Mouse (Mus musculus) CH12.LX (cell line): ENCODE measurements around the gene 4930505A04Rik. TPM values are rescaled to one million over a fixed set of nuclear protein-coding genes. Genes with fewer than 3 reads are reported as not detected.
A peak's percentile ranks its signal among the peaks of the same experiment; 100 is the strongest.

Experiments
- DNase-seq: peaks from one replicate; pipeline ENCODE4 v3.0.0-alpha.2; 2013; ENCODE audit errors: extremely low read depth
- H3K27ac ChIP-seq: 2 replicates; pipeline ENCODE4 v1.5.1; 2012; ENCODE audit warnings: low read depth, mild to moderate bottlenecking, control low read depth, moderate library complexity; ENCODE audit not compliant: insufficient read depth
- H3K27me3 ChIP-seq: replicated peaks from 2 replicates; pipeline ENCODE3; 2012; ENCODE audit warnings: inconsistent platforms
- H3K36me3 ChIP-seq, 2 experiments: replicated peaks in 1 of 2; 2 replicates each; pipeline versions ENCODE3 to v1.6.1; 2012; ENCODE audit warnings: inconsistent platforms in 1 of 2, low read length in 1 of 2, mild to moderate bottlenecking in 1 of 2, mixed read lengths in 1 of 2, moderate library complexity in 1 of 2; ENCODE audit not compliant: control insufficient read depth in 1 of 2, insufficient read depth in 1 of 2
- H3K4me1 ChIP-seq, 2 experiments: 2 replicates each; pipeline ENCODE4 v1.6.1; 2012; ENCODE audit warnings: inconsistent platforms in 1 of 2, moderate library complexity in 1 of 2; ENCODE audit not compliant: insufficient read depth in 2 of 2, control insufficient read depth in 1 of 2
- H3K4me2 ChIP-seq: 2 replicates; pipeline ENCODE4 v1.6.1; 2012; ENCODE audit warnings: low read depth, mild to moderate bottlenecking, control low read depth; ENCODE audit not compliant: poor library complexity, insufficient read depth, severe bottlenecking
- H3K4me3 ChIP-seq, 3 experiments: fragments of 150-350 bp in 1 of 3; sonication (generic) in 1 of 3; replicated peaks in 1 of 3; 2 replicates each; pipeline versions ENCODE3 to v1.5.1; 2011 to 2012; ENCODE audit warnings: low read depth in 2 of 3, low read length in 2 of 3, mild to moderate bottlenecking in 2 of 3, moderate library complexity in 2 of 3, control low read depth in 1 of 3, improper control_type of control experiment in 1 of 3, inconsistent platforms in 1 of 3, mixed read lengths in 1 of 3; ENCODE audit not compliant: poor library complexity in 1 of 3
- H3K79me2 ChIP-seq: replicated peaks from 2 replicates; pipeline ENCODE4 v1.6.1; 2012; ENCODE audit warnings: mild to moderate bottlenecking, moderate library complexity; ENCODE audit not compliant: control insufficient read depth, poor library complexity, insufficient read depth, severe bottlenecking; ENCODE audit errors: extremely low read depth
- H3K9ac ChIP-seq: 2 replicates; pipeline ENCODE4 v1.6.1; 2012; ENCODE audit warnings: low read depth, mild to moderate bottlenecking, control low read depth, moderate library complexity; ENCODE audit not compliant: insufficient read depth
- H3K9me3 ChIP-seq: replicated peaks from 2 replicates; pipeline ENCODE3; 2012; ENCODE audit warnings: low read length, inconsistent platforms, mixed read lengths
- CHD1 ChIP-seq: IDR thresholded peaks from 2 replicates; pipeline ENCODE4 v1.6.1; 2012; ENCODE audit warnings: low read depth, low read length, improper control_type of control experiment, inconsistent platforms
- CTCF ChIP-seq, 2 experiments: IDR thresholded peaks in 1 of 2; conservative IDR thresholded peaks in 1 of 2; 2 replicates each; pipeline ENCODE4 v1.5.1; 2011 to 2012; ENCODE audit warnings: low read depth in 2 of 2, low read length in 2 of 2, improper control_type of control experiment in 1 of 2, inconsistent platforms in 1 of 2, mild to moderate bottlenecking in 1 of 2, moderate library complexity in 1 of 2
- ELF1 ChIP-seq: IDR thresholded peaks from 2 replicates; pipeline ENCODE4 v1.6.1; 2014; ENCODE audit warnings: low read depth, mild to moderate bottlenecking, inconsistent platforms, low read length, improper control_type of control experiment
- HCFC1 ChIP-seq: IDR thresholded peaks from 2 replicates; pipeline ENCODE4 v1.6.1; 2012; ENCODE audit warnings: low read depth, mild to moderate bottlenecking, inconsistent platforms, low read length, improper control_type of control experiment
- KAT2A ChIP-seq: IDR thresholded peaks from 2 replicates; pipeline ENCODE4 v1.6.1; 2012; ENCODE audit warnings: low read length, improper control_type of control experiment, inconsistent platforms; ENCODE audit not compliant: insufficient replicate concordance
- MAX ChIP-seq: IDR thresholded peaks from 2 replicates; pipeline ENCODE4 v1.6.1; 2011; ENCODE audit warnings: low read length, improper control_type of control experiment
- MEF2A ChIP-seq: IDR thresholded peaks from 2 replicates; pipeline ENCODE4 v1.6.1; 2014; ENCODE audit warnings: low read depth, mild to moderate bottlenecking, inconsistent platforms, low read length, improper control_type of control experiment, borderline replicate concordance
- MYC ChIP-seq: IDR thresholded peaks from 2 replicates; pipeline ENCODE4 v1.6.1; 2011; ENCODE audit warnings: low read depth, mild to moderate bottlenecking, improper control_type of control experiment, low read length
- NRF1 ChIP-seq: IDR thresholded peaks from 2 replicates; pipeline ENCODE4 v1.6.1; 2014; ENCODE audit warnings: low read depth, mild to moderate bottlenecking, inconsistent platforms, low read length, improper control_type of control experiment, moderate library complexity
- PAX5 ChIP-seq: IDR thresholded peaks from 2 replicates; pipeline ENCODE4 v1.6.1; 2012; ENCODE audit warnings: low read length, inconsistent platforms, mixed read lengths
- POLR2A ChIP-seq: IDR thresholded peaks from 2 replicates; pipeline ENCODE4 v1.6.1; 2011; ENCODE audit warnings: low read depth, mild to moderate bottlenecking, improper control_type of control experiment, low read length
- RCOR1 ChIP-seq: conservative IDR thresholded peaks from 2 replicates; pipeline ENCODE4 v1.6.1; 2012; ENCODE audit warnings: low read depth, mild to moderate bottlenecking, inconsistent platforms, low read length, improper control_type of control experiment
- USF1 ChIP-seq: IDR thresholded peaks from 2 replicates; pipeline ENCODE4 v1.6.1; 2014; ENCODE audit warnings: low read depth, mild to moderate bottlenecking, inconsistent platforms, low read length, improper control_type of control experiment
- ZC3H11A ChIP-seq: IDR thresholded peaks from 2 replicates; pipeline ENCODE4 v1.6.1; 2012; ENCODE audit warnings: low read depth, mild to moderate bottlenecking, inconsistent platforms, low read length, improper control_type of control experiment
- ZKSCAN1 ChIP-seq: IDR thresholded peaks from 2 replicates; pipeline ENCODE4 v1.6.1; 2012; ENCODE audit warnings: low read depth, inconsistent platforms, low read length, improper control_type of control experiment, borderline replicate concordance
- ZNF384 ChIP-seq: IDR thresholded peaks from 2 replicates; pipeline ENCODE4 v1.6.1; 2012; ENCODE audit warnings: low read depth, low read length, improper control_type of control experiment, inconsistent platforms
- dilution Hi-C: fragments of 300-500 bp; cut with MboI; formaldehyde crosslinking; loops from 2 replicates; pipeline ENCODE4 v1.14.3; 2020; ENCODE audit warnings: low sequenced_read_pairs; ENCODE audit not compliant: extremely low pct_unique_long_range_greater_than_20kb, extremely low pct_ligation_motif_present
- in situ Hi-C: fragments of 300-500 bp; cut with MboI; formaldehyde crosslinking; loops from 3 replicates; pipeline ENCODE4 v1.14.3; 2019; ENCODE audit warnings: low sequenced_read_pairs, low pct_ligation_motif_present, low pct_unique_long_range_greater_than_20kb, mixed read lengths
- polyA plus RNA-seq: library from polyadenylated mRNA; unstranded; fragments of >175 nt; gene quantifications from 2 replicates; pipeline ENCODE4 v1.2.1, GENCODE M21; 2012; ENCODE audit warnings: low read depth; ENCODE audit not compliant: insufficient read length
- total RNA-seq, 2 experiments: library from RNA; depleted of rRNA; stranded (reverse); fragments of 300-350 nt in 1 of 2; fragments of >200 nt in 1 of 2; gene quantifications; 2 replicates each; pipeline ENCODE4 v1.2.3; 2012 to 2014

4930505A04Rik gene
- total and polyA plus RNA-seq, 3 experiments: 0.26 TPM; not detected in 2

DNA sequence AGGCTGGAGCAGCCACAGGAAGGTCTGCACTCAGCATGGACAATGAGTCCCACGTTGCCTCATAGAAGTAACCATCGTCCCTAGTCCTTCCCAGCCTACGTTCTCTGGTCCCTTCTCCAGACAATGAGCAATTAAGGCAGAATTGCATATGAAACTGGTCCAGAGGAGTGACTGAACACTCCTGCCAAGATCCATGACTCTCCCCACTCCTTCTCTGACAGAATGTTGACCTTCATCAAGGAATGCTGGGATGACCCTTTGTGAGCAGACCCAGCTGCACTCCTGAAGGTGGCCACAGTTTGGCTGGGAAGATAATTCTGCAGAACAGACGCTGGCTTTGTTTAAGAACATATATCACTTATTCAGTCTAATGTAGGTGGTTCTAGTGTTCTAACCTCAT is 11.7 kb upstream of the 4930505A04Rik start:
- H3K9me3 ChIP-seq: peaks cover 5% of the 10 kb centered on the region
- H3K27ac ChIP-seq: no peak overlapping the region
- H3K27me3 ChIP-seq: no peaks in the 10 kb centered on the region
- peaks cover 0 to 3% of the 10 kb centered on the region in 2 experiments; a peak in 1 of 4 replicates for H3K4me1 ChIP-seq
- no peaks in the 10 kb centered on the region for H3K79me2 ChIP-seq
- H3K4me2 ChIP-seq: no peak overlapping the region
- H3K4me3 ChIP-seq: no peak overlapping the region
- no peak overlapping the region for H3K9ac ChIP-seq
- dilution Hi-C loops (no loop called here), in situ Hi-C loops (no loop called here)
- H3K36me3 ChIP-seq: no peaks in the 10 kb centered on the region
- DNase-seq: no peak
- no peak for TF ChIP-seq HCFC1
- TF ChIP-seq NRF1: no peak
- TF ChIP-seq ZC3H11A: no peak
- no peak for TF ChIP-seq MEF2A
- TF ChIP-seq, all 38 proteins: peak for 0

DNA sequence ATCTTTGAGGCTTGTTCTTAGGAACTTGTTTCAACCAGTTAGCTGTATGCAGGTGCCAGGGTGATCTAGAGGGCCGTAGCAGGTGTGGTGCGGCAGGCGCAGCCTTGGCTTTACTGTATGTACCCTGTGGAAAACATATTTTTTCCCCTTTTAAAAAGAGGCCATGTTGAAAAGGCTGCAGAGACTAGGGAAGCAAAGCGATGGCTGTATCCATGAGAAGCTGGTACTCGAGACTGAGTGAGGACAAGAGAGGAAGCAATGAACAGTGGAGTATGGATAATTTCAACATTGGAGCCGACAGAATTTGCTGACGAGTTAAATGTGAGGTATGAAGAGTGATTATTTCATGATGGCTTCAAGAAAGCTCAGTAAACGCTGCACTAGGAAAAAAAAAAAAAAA is 440 bp downstream of the 4930505A04Rik start:
- in situ Hi-C loops: no loop called here
- H3K27ac ChIP-seq: no peak overlapping the region
- no peaks in the 10 kb centered on the region for H3K79me2 ChIP-seq
- TF ChIP-seq USF1: no peak
- no peak for TF ChIP-seq HCFC1
- TF ChIP-seq KAT2A: no peak
- no peak for TF ChIP-seq NRF1
- no peak for TF ChIP-seq MYC
- TF ChIP-seq RCOR1: no peak
- TF ChIP-seq CTCF (conservative IDR thresholded peaks at IDR 0.05 in 1 of 2, IDR thresholded peaks at IDR 0.05 in 1 of 2; ENCODE audit: low read depth in 2 of 2, low read length in 2 of 2): no peak
- no peak for TF ChIP-seq CHD1
- TF ChIP-seq ZKSCAN1: no peak
- no peak for TF ChIP-seq ELF1
- no peak for TF ChIP-seq MAX
- no peak overlapping the region for H3K9ac ChIP-seq
- no peaks in the 10 kb centered on the region for H3K36me3 ChIP-seq
- no peaks in the 10 kb centered on the region for H3K9me3 ChIP-seq
- dilution Hi-C loops: no loop called here
- no peak overlapping the region for H3K4me3 ChIP-seq
- peak overlapping the region; percentile 99 for H3K4me2 ChIP-seq
- no peaks in the 10 kb centered on the region for H3K27me3 ChIP-seq
- DNase-seq: no peak
- H3K4me1 ChIP-seq: peaks cover 2 to 10% of the 10 kb centered on the region in 2 experiments; a peak in 1 of 4 replicates

DNA sequence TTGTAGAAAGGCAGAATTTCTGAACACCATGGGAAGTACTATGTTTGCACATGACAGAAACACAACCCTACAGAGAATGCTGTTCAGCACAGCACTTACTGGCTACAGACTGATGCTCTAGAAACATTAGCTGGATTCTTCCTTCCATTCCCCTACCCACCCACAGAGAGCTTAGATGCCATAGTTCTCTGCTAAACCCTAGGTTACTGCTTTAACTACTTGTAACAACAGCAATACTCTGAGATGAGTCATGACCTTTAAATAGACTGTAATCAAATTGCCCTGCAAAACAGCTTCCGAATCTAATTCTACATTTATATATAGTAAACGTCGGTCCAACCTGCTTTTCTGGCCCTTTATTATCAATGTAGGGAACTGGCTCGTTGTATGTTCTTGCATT is 17.3 kb downstream of the 4930505A04Rik start:
- H3K36me3 ChIP-seq: no peaks in the 10 kb centered on the region
- H3K27me3 ChIP-seq: no peaks in the 10 kb centered on the region
- no peak for DNase-seq
- H3K4me2 ChIP-seq: no peak overlapping the region
- no peak for TF ChIP-seq POLR2A
- no peak for TF ChIP-seq ZNF384
- no peak for TF ChIP-seq PAX5
- dilution Hi-C loops (no loop called here), in situ Hi-C loops (no loop called here)
- no peaks in the 10 kb centered on the region for H3K4me1 ChIP-seq
- H3K27ac ChIP-seq: no peak overlapping the region
- H3K79me2 ChIP-seq: no peaks in the 10 kb centered on the region
- no peaks in the 10 kb centered on the region for H3K9me3 ChIP-seq
- no peak overlapping the region for H3K9ac ChIP-seq
- no peak overlapping the region for H3K4me3 ChIP-seq
